In the genomic region with DNA sequence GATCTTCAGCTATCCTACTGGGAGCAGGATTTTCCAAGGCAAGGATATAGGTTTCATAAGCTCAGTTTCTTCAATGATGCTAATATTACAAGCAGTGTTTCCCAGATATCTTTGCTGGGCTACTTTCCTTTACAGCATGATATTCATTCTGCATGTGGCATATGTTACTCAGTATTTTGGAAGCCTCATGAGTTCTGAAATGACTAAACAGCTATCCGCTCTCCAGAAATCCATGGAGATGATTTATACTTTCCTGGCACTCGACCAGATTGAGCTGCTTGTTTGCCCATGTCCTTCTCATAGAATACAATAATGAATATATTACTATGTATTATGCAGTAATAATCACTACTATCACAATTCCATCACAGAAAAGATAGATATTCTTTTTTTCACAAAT, we compare ENCODE assay signal across 21 mouse cellular contexts.
DNase-seq lines count a peak whose midpoint lies in the region; ATAC-seq and TF ChIP-seq lines count a peak whose summit lies in the region.
"Had no signal": no experiment of that assay in that cellular context is flagged by ENCODE, and none has a peak within 500 bp of the region (broad histone marks: within the 10 kb centered on the region; RNA-seq: fewer than 3 reads in every experiment).

No protein-coding gene starts in this region.

- H3K36me3 ChIP-seq in forebrain, postnatal 0 days (ENCODE audit: insufficient read depth): no peaks in the 10 kb centered on the region
- H3K36me3 ChIP-seq in forebrain, embryonic 11.5 days (ENCODE audit: control insufficient read depth, insufficient read depth, low read length): no peaks in the 10 kb centered on the region
- H3K36me3 ChIP-seq: embryonic facial prominence, embryonic 15.5 days; G1E; intestine, embryonic 15.5 days; midbrain, embryonic 10.5 days; neural tube, embryonic 13.5 days had no signal

- no peak for TF ChIP-seq CTCF in forebrain, postnatal 0 days (IDR thresholded peaks at IDR 0.05; ENCODE audit: low read depth)
- TF ChIP-seq CTCF in left cerebral cortex, adult 2 months (IDR thresholded peaks at IDR 0.05): no peak

- DNase-seq in forebrain, postnatal 0 days: peak; percentile 35
- no peak for DNase-seq in forebrain, embryonic 11.5 days (ENCODE audit: low spot score)
- DNase-seq in left cerebral cortex, adult 9 months (ENCODE audit: low spot score in 2 of 2): peak; percentile 6 to 13
- DNase-seq in left cerebral cortex, adult 2 months (ENCODE audit: extremely low spot score in 1 of 2, low spot score in 2 of 2): no peak
- peak; percentile 63 for DNase-seq in brain, adult 2 months (ENCODE audit: low read depth, low spot score)
- peak; percentile 22 for DNase-seq in brain, embryonic 18.5 days (ENCODE audit: low read depth, low spot score)
- DNase-seq in spleen, adult 12 weeks (ENCODE audit: low spot score): no peak
- DNase-seq: cerebellum, adult 18-20 months; gastrocnemius, postnatal 25 days; heart, postnatal 14 days; liver; liver, postnatal 0 days; lung, postnatal 36 days; right cerebral cortex, postnatal 4 days; thymus, postnatal 4 days had no signal

- 0 out of 2 replicates have a peak, but pooled peaks have one; percentile 42 for ATAC-seq in forebrain, postnatal 0 days
- no peak for ATAC-seq in forebrain, embryonic 11.5 days (replicated peaks; ENCODE audit: low FRiP score)
- ATAC-seq: intestine, embryonic 15.5 days; liver, postnatal 0 days had no signal

- H3K9ac ChIP-seq in forebrain, postnatal 0 days: no peak overlapping the region
- H3K9ac ChIP-seq in forebrain, embryonic 11.5 days (ENCODE audit: low read length): no peak overlapping the region
- H3K9ac ChIP-seq: embryonic facial prominence, embryonic 15.5 days; hindbrain, embryonic 14.5 days; intestine, embryonic 15.5 days; liver, postnatal 0 days; neural tube, embryonic 13.5 days had no signal

- WGBS in forebrain, postnatal 0 days: 59% methylated on average over 2 of the region's 2 CpGs
- 91% methylated on average over 2 of the region's 2 CpGs for WGBS in forebrain, embryonic 11.5 days

- no peaks in the 10 kb centered on the region for H3K9me3 ChIP-seq in forebrain, postnatal 0 days (ENCODE audit: low read length)
- H3K9me3 ChIP-seq in forebrain, embryonic 11.5 days (ENCODE audit: control insufficient read depth, low read length): no peaks in the 10 kb centered on the region
- H3K9me3 ChIP-seq: embryonic facial prominence, embryonic 15.5 days; intestine, embryonic 15.5 days; midbrain, embryonic 10.5 days; neural tube, embryonic 13.5 days had no signal

- no peaks in the 10 kb centered on the region for H3K27me3 ChIP-seq in forebrain, postnatal 0 days (ENCODE audit: insufficient read depth, low read length)
- H3K27me3 ChIP-seq in forebrain, embryonic 11.5 days (ENCODE audit: control insufficient read depth, insufficient read depth, low read length): no peaks in the 10 kb centered on the region
- H3K27me3 ChIP-seq: embryonic facial prominence, embryonic 15.5 days; intestine, embryonic 15.5 days; neural tube, embryonic 13.5 days had no signal

- intact Hi-C loops in left cerebral cortex, adult 2 months (cut with DNase I): no loop called here

- no peak overlapping the region for H3K4me3 ChIP-seq in forebrain, postnatal 0 days (ENCODE audit: low read depth, low read length)
- H3K4me3 ChIP-seq in forebrain, embryonic 11.5 days (ENCODE audit: low read depth, low read length): no peak overlapping the region
- no peak overlapping the region for H3K4me3 ChIP-seq in left cerebral cortex, adult 2 months
- H3K4me3 ChIP-seq: embryonic facial prominence, embryonic 15.5 days; intestine, embryonic 15.5 days; midbrain, embryonic 10.5 days; neural tube, embryonic 13.5 days had no signal

- no peak overlapping the region for H3K27ac ChIP-seq in forebrain, postnatal 0 days (ENCODE audit: low read depth, low read length)
- no peak overlapping the region for H3K27ac ChIP-seq in forebrain, embryonic 11.5 days (ENCODE audit: low read depth, low read length)
- no peak overlapping the region for H3K27ac ChIP-seq in left cerebral cortex, adult 2 months
- H3K27ac ChIP-seq: embryonic facial prominence, embryonic 15.5 days; hindbrain, embryonic 14.5 days; intestine, embryonic 15.5 days; midbrain, embryonic 10.5 days; neural tube, embryonic 13.5 days had no signal

- no peaks in the 10 kb centered on the region; the same call in 1 of the 2 replicates for H3K4me1 ChIP-seq in forebrain, postnatal 0 days (ENCODE audit: insufficient read depth)
- H3K4me1 ChIP-seq in forebrain, embryonic 11.5 days (replicated peaks; ENCODE audit: control insufficient read depth, insufficient read depth, low read length): no peaks in the 10 kb centered on the region
- H3K4me1 ChIP-seq: embryonic facial prominence, embryonic 15.5 days; intestine, embryonic 15.5 days; midbrain, embryonic 10.5 days; neural tube, embryonic 13.5 days had no signal

- H3K4me2 ChIP-seq in forebrain, postnatal 0 days (ENCODE audit: low read depth): no peak overlapping the region
- H3K4me2 ChIP-seq in forebrain, embryonic 11.5 days (ENCODE audit: low read depth, low read length, severe bottlenecking): no peak overlapping the region
- H3K4me2 ChIP-seq: embryonic facial prominence, embryonic 15.5 days; hindbrain, embryonic 14.5 days; intestine, embryonic 15.5 days; neural tube, embryonic 13.5 days had no signal

Comparison
In these comparisons a context has a peak if more than half of its experiments do, and no peak if none do; other contexts are left out.
1. DNase-seq: peak in forebrain, postnatal 0 days (single experiment), left cerebral cortex, adult 9 months (2 of 2), brain, adult 2 months (single experiment) and brain, embryonic 18.5 days (single experiment); none in forebrain, embryonic 11.5 days (single experiment), left cerebral cortex, adult 2 months (0 of 2) and spleen, adult 12 weeks (single experiment).